Mouse (Mus musculus) myocyte (in vitro differentiated cells): ENCODE measurements at regions not wholly inside any gene's neighbourhood (a gene's known extent, or its start where the extent isn't known, plus 50 kb on each side); places are given as distances from the start of the nearest gene placed in this dataset.

Experiments
- H3K27me3 ChIP-seq: one replicate; pipeline ENCODE4 v1.6.1; 2011; ENCODE audit not compliant: control insufficient read depth, insufficient read depth, insufficient read length
- H3K36me3 ChIP-seq: one replicate; pipeline ENCODE4 v1.6.1; 2011; ENCODE audit not compliant: control insufficient read depth, insufficient read depth
- H3K4me2 ChIP-seq: one replicate; pipeline ENCODE4 v1.6.1; 2011; ENCODE audit warnings: low read depth, control low read depth
- H3K4me3 ChIP-seq: one replicate; pipeline ENCODE4 v1.5.1; 2011; ENCODE audit warnings: mild to moderate bottlenecking, control low read depth, moderate library complexity
- H3K79me2 ChIP-seq: one replicate; pipeline ENCODE4 v1.6.1; 2011; ENCODE audit not compliant: control insufficient read depth, insufficient read depth
- H3ac ChIP-seq: one replicate; pipeline ENCODE4 v1.6.1; 2011; ENCODE audit not compliant: control insufficient read depth, insufficient read length
- CEBPB ChIP-seq: IDR thresholded peaks from 2 replicates; pipeline ENCODE4 v1.6.1; 2011; ENCODE audit warnings: mild to moderate bottlenecking, moderate library complexity; ENCODE audit not compliant: poor library complexity, insufficient read depth, severe bottlenecking
- E2F4 ChIP-seq: IDR thresholded peaks from one replicate; pipeline ENCODE4 v1.6.1; 2011; ENCODE audit warnings: mild to moderate bottlenecking, control low read depth, moderate library complexity; ENCODE audit not compliant: insufficient read depth
- MAX ChIP-seq: IDR thresholded peaks from one replicate; pipeline ENCODE4 v1.6.1; 2011; ENCODE audit warnings: low read depth, mild to moderate bottlenecking, control low read depth
- MYOD1 ChIP-seq, 3 experiments: IDR thresholded peaks; one replicate each; pipeline ENCODE4 v1.6.1; 2011; ENCODE audit warnings: control low read depth in 2 of 3, low read depth in 2 of 3, mild to moderate bottlenecking in 2 of 3, moderate library complexity in 1 of 3; ENCODE audit not compliant: insufficient read length in 2 of 3, control insufficient read depth in 1 of 3
- MYOG ChIP-seq, 3 experiments: IDR thresholded peaks; one replicate each; pipeline ENCODE4 v1.6.1; 2011; ENCODE audit warnings: control low read depth in 2 of 3, low read depth in 2 of 3, mild to moderate bottlenecking in 2 of 3; ENCODE audit not compliant: insufficient read length in 2 of 3, control insufficient read depth in 1 of 3, insufficient read depth in 1 of 3
- POLR2A ChIP-seq: IDR thresholded peaks from one replicate; pipeline ENCODE4 v1.6.1; 2011; ENCODE audit warnings: low read depth, mild to moderate bottlenecking, control low read depth, moderate library complexity; ENCODE audit not compliant: insufficient read length
- POLR2AphosphoS2 ChIP-seq: IDR thresholded peaks from one replicate; pipeline ENCODE4 v1.6.1; 2011; ENCODE audit warnings: low read depth, control low read depth; ENCODE audit not compliant: insufficient read length
- REST ChIP-seq: IDR thresholded peaks from one replicate; pipeline ENCODE4 v1.6.1; 2011; ENCODE audit warnings: mild to moderate bottlenecking, control low read depth, moderate library complexity; ENCODE audit not compliant: insufficient read depth, insufficient read length
- SRF ChIP-seq: IDR thresholded peaks from one replicate; pipeline ENCODE4 v1.6.1; 2011; ENCODE audit warnings: low read depth; ENCODE audit not compliant: control insufficient read depth, insufficient read length
- TCF12 ChIP-seq: IDR thresholded peaks from one replicate; pipeline ENCODE4 v1.6.1; 2011; ENCODE audit warnings: mild to moderate bottlenecking, control low read depth; ENCODE audit not compliant: poor library complexity, insufficient read depth, severe bottlenecking
- TCF3 ChIP-seq: IDR thresholded peaks from one replicate; pipeline ENCODE4 v1.6.1; 2011; ENCODE audit warnings: low read depth, control low read depth; ENCODE audit not compliant: insufficient read length
- USF1 ChIP-seq: IDR thresholded peaks from one replicate; pipeline ENCODE4 v1.6.1; 2011; ENCODE audit warnings: low read depth, mild to moderate bottlenecking, control low read depth, moderate library complexity

GRCm38 (mm10) chr15:8785537-8785936, 75.0 kb upstream of the Slc1a3 start:
- Histone ChIP-seq H3K36me3 (no peaks in the 10 kb centered on the region), H3K4me3 (no peak overlapping the region), H3K27me3 (no peaks in the 10 kb centered on the region), H3ac (no peak overlapping the region), H3K79me2 (no peaks in the 10 kb centered on the region), H3K4me2 (no peak overlapping the region)
- TF ChIP-seq REST (no peak), TCF12 (no peak), POLR2AphosphoS2 (no peak), POLR2A (no peak), MYOG (IDR thresholded peaks at IDR 0.05; ENCODE audit: control insufficient read depth in 1 of 3, insufficient read depth in 1 of 3, insufficient read length in 2 of 3, low read depth in 2 of 3) (no peak), CEBPB (no peak), USF1 (no peak)

- peak; percentile 26; the same call in 1 of the 2 replicates for TF ChIP-seq CEBPB
- TF ChIP-seq POLR2A: no peak
- TF ChIP-seq TCF3: no peak
- no peak for TF ChIP-seq MAX
- no peak for TF ChIP-seq USF1
- no peak for TF ChIP-seq POLR2AphosphoS2
- TF ChIP-seq TCF12: no peak
- no peak for TF ChIP-seq REST
- Histone ChIP-seq H3K36me3 (no peaks in the 10 kb centered on the region), H3K4me2 (no peak overlapping the region), H3K27me3 (no peaks in the 10 kb centered on the region), H3K4me3 (no peak overlapping the region), H3K79me2 (no peaks in the 10 kb centered on the region), H3ac (no peak overlapping the region)
Observed at GRCm38 (mm10) chr15:8783567-8783966, 73.0 kb upstream of the Slc1a3 start.

DNA sequence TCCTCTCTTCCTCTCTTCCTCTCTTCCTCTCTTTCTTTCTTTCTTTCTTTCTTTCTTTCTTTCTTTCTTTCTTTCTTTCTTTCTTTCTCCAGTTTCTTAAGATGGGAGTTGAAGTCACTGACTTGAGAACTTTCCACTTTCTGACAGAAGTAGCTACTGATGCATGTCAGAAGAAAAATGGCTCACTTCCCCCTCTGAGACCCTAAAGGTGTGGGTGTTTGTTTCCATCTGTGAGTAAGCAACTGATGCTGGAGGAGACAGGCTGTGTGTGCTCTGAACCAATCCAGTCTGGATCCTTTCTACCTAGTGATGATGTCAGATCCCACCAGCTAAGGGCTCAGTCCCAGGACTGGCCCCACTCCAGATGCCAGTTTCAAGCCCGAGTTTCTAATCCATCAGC, 72.5 kb upstream of the Slc1a3 start:
- Histone ChIP-seq H3K79me2 (no peaks in the 10 kb centered on the region), H3K27me3 (no peaks in the 10 kb centered on the region), H3K4me3 (no peak overlapping the region), H3K36me3 (no peaks in the 10 kb centered on the region), H3K4me2 (no peak overlapping the region), H3ac (no peak overlapping the region)
- no peak for TF ChIP-seq MYOG (IDR thresholded peaks at IDR 0.05; ENCODE audit: control insufficient read depth in 1 of 3, insufficient read depth in 1 of 3, insufficient read length in 2 of 3, low read depth in 2 of 3)
- no peak for TF ChIP-seq MAX
- no peak for TF ChIP-seq MYOD1 (IDR thresholded peaks at IDR 0.05; ENCODE audit: control insufficient read depth in 1 of 3, insufficient read length in 2 of 3, low read depth in 2 of 3)
- no peak for TF ChIP-seq POLR2A
- TF ChIP-seq CEBPB: no peak
- TF ChIP-seq E2F4: no peak

DNA sequence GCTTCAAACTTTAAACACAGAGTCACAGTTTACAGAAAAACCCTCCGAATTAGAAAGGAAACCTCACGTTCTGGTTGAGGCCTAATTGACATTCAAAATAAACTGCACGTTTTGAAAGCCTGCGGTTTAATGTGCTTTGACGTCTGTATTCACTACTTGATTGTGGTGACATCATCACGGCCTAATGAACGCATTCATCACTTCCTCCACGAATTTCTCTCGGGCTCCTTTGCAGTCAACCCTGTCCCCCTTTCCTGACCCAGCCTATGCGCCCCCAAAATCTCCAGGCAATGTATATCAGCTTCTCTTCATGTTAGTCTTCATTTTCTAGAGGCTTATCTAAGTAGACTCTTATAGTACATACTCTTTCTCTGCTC, 71.6 kb upstream of the Slc1a3 start:
- H3K36me3 ChIP-seq: no peaks in the 10 kb centered on the region

GRCm38 (mm10) chr15:8781159-8782130, 70.9 kb upstream of the Slc1a3 start:
- no peak overlapping the region for H3ac ChIP-seq
- no peak overlapping the region for H3K4me2 ChIP-seq
- H3K4me3 ChIP-seq: no peak overlapping the region
- no peaks in the 10 kb centered on the region for H3K27me3 ChIP-seq
- H3K79me2 ChIP-seq: no peaks in the 10 kb centered on the region
- no peaks in the 10 kb centered on the region for H3K36me3 ChIP-seq
- TF ChIP-seq MYOG (IDR thresholded peaks at IDR 0.05; ENCODE audit: control insufficient read depth in 1 of 3, insufficient read depth in 1 of 3, insufficient read length in 2 of 3, low read depth in 2 of 3): no peak
- no peak for TF ChIP-seq MYOD1 (IDR thresholded peaks at IDR 0.05; ENCODE audit: control insufficient read depth in 1 of 3, insufficient read length in 2 of 3, low read depth in 2 of 3)
- TF ChIP-seq POLR2A: no peak
- no peak for TF ChIP-seq TCF12
- no peak for TF ChIP-seq E2F4
- no peak for TF ChIP-seq SRF
- no peak for TF ChIP-seq USF1
- no peak for TF ChIP-seq POLR2AphosphoS2
- TF ChIP-seq MAX: no peak
- TF ChIP-seq REST: no peak
- no peak for TF ChIP-seq CEBPB
- TF ChIP-seq TCF3: no peak

More for the DNA sequence above, 71.6 kb upstream of the Slc1a3 start:
- TF ChIP-seq POLR2A: no peak
- no peak for TF ChIP-seq CEBPB
- no peak for TF ChIP-seq USF1
- TF ChIP-seq SRF: no peak
- no peak for TF ChIP-seq MAX
- no peak for TF ChIP-seq E2F4
- no peak for TF ChIP-seq TCF3
- no peak overlapping the region for H3K4me3 ChIP-seq
- no peak overlapping the region for H3K4me2 ChIP-seq
- no peaks in the 10 kb centered on the region for H3K79me2 ChIP-seq
- no peaks in the 10 kb centered on the region for H3K27me3 ChIP-seq
- H3ac ChIP-seq: no peak overlapping the region
